Mouse (Mus musculus) T-helper 1 cell (primary cell): ENCODE measurements around the gene Rnf222.
"Not testable (repeated sequence)": the region's sequence is repeated elsewhere in the genome, so short reads cannot be mapped to it uniquely, and the experiment has no call there.

ENCODE experiments used
- in situ Hi-C: fragments of 300-600 bp; cut with MboI, MseI; formaldehyde crosslinking; loops from one replicate; pipeline ENCODE4 v1.15.1; 2025; ENCODE audit warnings: high pct_unique_total_duplicates

Rnf222 gene

GRCm38 (mm10) chr11:68908846-68909503, 20.6 kb downstream of the Rnf222 start:
- in situ Hi-C loops, result loop anchor here (5.0 kb wide), 1 partner anchor 93 kb away; no protein-coding TSS in a partner anchor

- in situ Hi-C loops, result no loop called here
Measured at GRCm38 (mm10) chr11:68911531-68912177, 23.3 kb downstream of the Rnf222 start.

GRCm38 (mm10) chr11:68914566-68914965, 26.2 kb downstream of the Rnf222 start:
- in situ Hi-C loops, result no loop called here

DNA sequence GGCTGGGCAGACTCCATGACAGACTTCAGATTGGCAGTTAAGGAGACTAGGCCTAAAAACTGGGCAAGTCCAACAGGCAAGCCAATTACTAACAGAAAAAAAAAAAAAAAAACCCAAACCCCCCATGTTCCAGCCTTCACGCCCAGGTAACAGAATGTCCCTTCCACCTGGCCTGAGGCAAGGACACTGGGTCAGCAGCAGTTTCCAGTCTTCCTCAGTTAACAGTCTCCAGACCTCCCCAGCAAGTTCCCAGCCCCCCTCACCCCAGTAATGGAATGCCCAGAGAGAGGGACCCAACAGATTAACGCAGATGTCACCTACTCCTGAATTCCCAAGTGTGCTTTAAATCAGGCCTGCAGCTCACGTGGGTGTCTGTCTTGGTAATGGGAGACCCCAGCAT, 34.8 kb downstream of the Rnf222 start:
- in situ Hi-C loops, result no loop called here

- in situ Hi-C loops, result no loop called here
Measured at GRCm38 (mm10) chr11:68924749-68925148, 36.4 kb downstream of the Rnf222 start.

- in situ Hi-C loops, result no loop called here
Measured at GRCm38 (mm10) chr11:68926981-68927380, 38.6 kb downstream of the Rnf222 start, which contains the start of gene Odf4. Gene Odf4, minus strand, starts transcription at chr11:68927081.

DNA sequence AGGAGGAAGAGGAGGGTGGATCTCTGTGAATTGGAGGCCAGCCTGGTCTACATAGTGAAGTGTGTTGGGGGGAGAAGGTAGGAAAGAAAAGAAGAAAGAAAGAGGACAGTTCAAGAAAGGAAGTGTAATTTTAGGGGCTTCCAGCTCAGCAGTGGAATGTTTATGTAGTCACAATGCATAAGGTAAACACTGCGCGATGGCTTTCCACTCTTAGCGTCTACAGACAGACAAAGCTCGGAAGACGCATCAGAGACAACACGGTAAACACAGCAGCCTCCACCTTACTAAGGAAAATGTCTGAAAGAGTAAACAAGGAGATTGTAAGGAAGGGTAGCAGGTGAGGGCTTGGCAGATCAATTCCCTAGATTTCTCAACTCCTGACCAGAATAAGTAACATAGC, 41.6 kb downstream of the Rnf222 start:
- in situ Hi-C loops, result no loop called here

DNA sequence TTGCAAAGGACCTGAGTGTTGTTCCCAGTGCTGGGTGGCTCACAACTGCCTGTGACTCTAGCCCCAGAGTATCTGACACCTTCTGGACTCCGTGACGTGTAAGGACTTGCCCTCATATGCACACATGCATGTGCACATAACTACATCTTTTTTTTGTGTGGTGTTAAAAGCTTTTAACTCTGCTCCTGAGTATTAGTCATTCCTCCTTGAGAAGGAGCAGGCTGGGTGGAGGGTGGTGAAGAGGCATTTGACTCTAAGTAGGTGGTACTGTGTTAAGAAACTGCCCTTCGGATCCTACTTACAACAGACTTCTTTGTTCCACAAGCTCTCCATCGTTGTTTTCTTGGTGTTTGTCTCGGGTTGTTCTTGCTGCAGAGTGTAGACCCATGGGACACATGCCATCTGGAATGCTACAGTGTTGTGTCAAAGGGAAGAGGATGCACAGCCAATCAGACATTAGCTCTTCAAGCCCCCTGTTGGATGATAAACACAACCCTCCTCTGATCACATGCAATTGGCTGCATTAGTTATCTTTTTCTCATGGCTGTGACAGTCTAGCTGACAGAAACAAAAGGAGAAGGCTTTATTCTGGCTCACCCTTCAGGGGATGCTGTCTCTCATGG, 45.6 kb downstream of the Rnf222 start:
- in situ Hi-C loops, result no loop called here

DNA sequence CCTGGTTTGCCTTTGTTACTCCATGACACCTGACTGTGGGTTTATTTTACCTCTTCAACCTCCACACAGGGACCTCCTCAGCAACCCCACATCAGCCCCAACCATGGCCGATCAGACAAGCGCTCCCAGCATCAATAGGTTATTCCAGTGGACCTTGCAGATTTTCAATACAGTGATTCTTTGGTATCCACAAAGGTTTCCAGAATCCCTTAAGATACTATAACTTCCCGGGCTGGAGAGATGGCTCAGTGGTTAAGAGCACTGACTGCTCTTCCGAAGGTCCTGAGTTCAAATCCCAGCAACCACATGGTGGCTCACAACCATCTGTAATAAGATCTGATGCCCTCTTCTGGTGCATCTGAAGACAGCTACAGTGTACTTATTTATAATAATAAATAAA, 48.6 kb downstream of the Rnf222 start:
- in situ Hi-C loops, result not testable (repeated sequence)

- in situ Hi-C loops, result no loop called here
Measured at GRCm38 (mm10) chr11:68939451-68940304, 51.3 kb downstream of the Rnf222 start.

- in situ Hi-C loops, result no loop called here
Measured at GRCm38 (mm10) chr11:68940516-68940915, 52.2 kb downstream of the Rnf222 start.

GRCm38 (mm10) chr11:68942731-68943130, 54.4 kb downstream of the Rnf222 start:
- in situ Hi-C loops, result no loop called here

GRCm38 (mm10) chr11:68945245-68945644, 56.9 kb downstream of the Rnf222 start:
- in situ Hi-C loops, result no loop called here
